ENCODE assay signal across 8 mouse cellular contexts in genomic region chr2:29619484-29620300, GRCm38 (mm10). TPM values are rescaled to one million over a fixed set of nuclear protein-coding genes. Genes with fewer than 3 reads are reported as not detected.
DNase-seq lines count a peak whose midpoint lies in the region; ATAC-seq and TF ChIP-seq lines count a peak whose summit lies in the region.

Gene Rapgef1, plus strand, starts transcription at chr2:29619720.

- peak within 1 kb of the TSS; percentile 64 for H3K9ac ChIP-seq in forebrain, postnatal 0 days
- H3K9ac ChIP-seq in neural tube, embryonic 15.5 days (replicated peaks), result peak within 1 kb of the TSS; percentile 78

- DNase-seq in G1E (ENCODE audit: low spot score), result peak; percentile 70
- peak; percentile 62 to 97 for DNase-seq in cerebellum, adult 18-20 months
- DNase-seq in forebrain, postnatal 0 days, result peak; percentile 95
- peak; percentile 97 to 98 for DNase-seq in heart, postnatal 36 days
- DNase-seq in layer of hippocampus, adult 18-20 months (ENCODE audit: low spot score in 2 of 2), result peak; percentile 81 to 91
- DNase-seq in lung, adult 2 months, result peak; percentile 94
- DNase-seq in testis, postnatal 14 days (ENCODE audit: low spot score), result peak; percentile 89

- H3K4me3 ChIP-seq in G1E (ENCODE audit: low read depth, low read length), result peak within 1 kb of the TSS; percentile 82
- peak within 1 kb of the TSS; percentile 83 for H3K4me3 ChIP-seq in forebrain, postnatal 0 days (ENCODE audit: low read depth, low read length)
- peak within 1 kb of the TSS; percentile 93 for H3K4me3 ChIP-seq in lung, adult 2 months (replicated peaks; ENCODE audit: extremely low read depth, low read depth, low read length)
- peak within 1 kb of the TSS; percentile 69 for H3K4me3 ChIP-seq in neural tube, embryonic 15.5 days (replicated peaks)

- H3K27me3 ChIP-seq in G1E (ENCODE audit: insufficient read depth, low read length), result peaks cover 15% of the 10 kb centered on the region
- H3K27me3 ChIP-seq in forebrain, postnatal 0 days (ENCODE audit: insufficient read depth, low read length), result no peaks in the 10 kb centered on the region
- H3K27me3 ChIP-seq in neural tube, embryonic 15.5 days (replicated peaks), result no peaks in the 10 kb centered on the region

- WGBS in forebrain, postnatal 0 days, result 2% methylated on average over 71 of the region's 101 CpGs
- WGBS in lung, adult 2 months, result 6% methylated on average over 94 of the region's 101 CpGs
- WGBS in neural tube, embryonic 15.5 days, result under 1% methylated on average over 88 of the region's 101 CpGs

- peak; percentile 99 for TF ChIP-seq CTCF in G1E (IDR thresholded peaks at IDR 0.05; ENCODE audit: low read depth, low read length)
- peak; percentile 99 for TF ChIP-seq CTCF in forebrain, postnatal 0 days (IDR thresholded peaks at IDR 0.05; ENCODE audit: low read depth)
- TF ChIP-seq CTCF in lung, adult 2 months (IDR thresholded peaks at IDR 0.05; ENCODE audit: insufficient read depth, low read length), result peak; percentile 97

- no peaks in the 10 kb centered on the region for H3K9me3 ChIP-seq in G1E (replicated peaks)
- H3K9me3 ChIP-seq in forebrain, postnatal 0 days (ENCODE audit: low read length), result no peaks in the 10 kb centered on the region
- no peaks in the 10 kb centered on the region for H3K9me3 ChIP-seq in neural tube, embryonic 15.5 days (replicated peaks)

- no peak for TF ChIP-seq POLR2A in lung, adult 2 months (IDR thresholded peaks at IDR 0.05; ENCODE audit: borderline replicate concordance, extremely low read depth, low read depth, low read length)

- ATAC-seq in G1E (ENCODE audit: extremely low read depth, insufficient number of reproducible peaks, low FRiP score, poor library complexity, severe bottlenecking), result peak; percentile 28; the same call in 1 of the 2 replicates
- peak; percentile 88 for ATAC-seq in forebrain, postnatal 0 days
- ATAC-seq in neural tube, embryonic 15.5 days (ENCODE audit: low FRiP score), result peak; percentile 81

- peak within 1 kb of the TSS; percentile 88 for H3K27ac ChIP-seq in forebrain, postnatal 0 days (ENCODE audit: low read depth, low read length)
- H3K27ac ChIP-seq in neural tube, embryonic 15.5 days (replicated peaks), result peak within 1 kb of the TSS; percentile 91

- intact Hi-C loops in heart, postnatal 36 days (cut with DNase I), result loop anchor here (1.0 kb wide), 2 partner anchors 32 to 51 kb away; no protein-coding TSS in a partner anchor

- peaks cover 31% of the 10 kb centered on the region for H3K36me3 ChIP-seq in G1E (replicated peaks)
- H3K36me3 ChIP-seq in forebrain, postnatal 0 days (ENCODE audit: insufficient read depth), result peaks cover 3% of the 10 kb centered on the region; the same call in 1 of the 2 replicates
- no peaks in the 10 kb centered on the region for H3K36me3 ChIP-seq in neural tube, embryonic 15.5 days

- peaks cover 50% of the 10 kb centered on the region for H3K4me1 ChIP-seq in G1E (ENCODE audit: insufficient read depth, low read depth, low read length)
- H3K4me1 ChIP-seq in forebrain, postnatal 0 days (ENCODE audit: insufficient read depth), result peaks cover 14% of the 10 kb centered on the region; the same call in 1 of the 2 replicates
- peaks cover 25% of the 10 kb centered on the region for H3K4me1 ChIP-seq in lung, adult 2 months (ENCODE audit: control insufficient read depth, insufficient read depth, low read length)
- H3K4me1 ChIP-seq in neural tube, embryonic 15.5 days, result peaks cover 39% of the 10 kb centered on the region

- H3K4me2 ChIP-seq in forebrain, postnatal 0 days (ENCODE audit: low read depth), result peak within 1 kb of the TSS; percentile 68
- peak within 1 kb of the TSS; percentile 84 for H3K4me2 ChIP-seq in neural tube, embryonic 15.5 days

RNA-seq across cellular contexts. Expression of gene Rapgef1, which starts in this region (rescaled TPM):
- 42.0 and 42.8 TPM in 2 replicates for total RNA-seq in G1E (2014; fragmentation: Nextera tagmentation)
- total RNA-seq in G1E (2017), result 24.3 and 25.4 TPM in 2 replicates
- polyA plus RNA-seq in G1E (2012), result 37.2 and 43.3 TPM in 2 replicates
- 81.9 and 99.1 TPM in 2 replicates for total RNA-seq in forebrain, postnatal 0 days (2014; rRNA removed)
- 17.9 and 19.4 TPM in 2 replicates for polyA plus RNA-seq in forebrain, postnatal 0 days (2015; fragmentation: Nextera tagmentation; extraction: Ambion mirVana)
- total RNA-seq in heart, postnatal 36 days (2021), result 10 to 100 TPM; 97.6 to 98.6 TPM
- total RNA-seq in layer of hippocampus, adult 18-20 months (2021), result 10 to 100 TPM; 83.8 to 88.5 TPM
- polyA plus RNA-seq in lung, adult 2 months (2012; rRNA removed), result 52.4 and 65.2 TPM in 2 replicates
- polyA plus RNA-seq in neural tube, embryonic 15.5 days (2015; fragmentation: Nextera tagmentation; extraction: Ambion mirVana), result 16.3 and 16.9 TPM in 2 replicates

Comparison
In these comparisons a context has a peak if more than half of its experiments do, and no peak if none do; other contexts are left out.
1. Peak in every context shown above with its lines: DNase-seq, ATAC-seq, H3K4me3 ChIP-seq and H3K27ac ChIP-seq.
2. ATAC-seq: peak in every context shown above with its lines; median percentile 88 in forebrain, postnatal 0 days; 81 in neural tube, embryonic 15.5 days; 28 in G1E.